Mouse (Mus musculus) testis, postnatal 10 days (tissue): ENCODE data around the gene Med13.
"Not testable (repeated sequence)": the region's sequence is repeated elsewhere in the genome, so short reads cannot be mapped to it uniquely, and the experiment has no call there.

Experiments
- DNase-seq: peaks from one replicate; pipeline ENCODE4 v3.0.0; 2021; ENCODE audit warnings: low spot score

The Med13 gene

DNA sequence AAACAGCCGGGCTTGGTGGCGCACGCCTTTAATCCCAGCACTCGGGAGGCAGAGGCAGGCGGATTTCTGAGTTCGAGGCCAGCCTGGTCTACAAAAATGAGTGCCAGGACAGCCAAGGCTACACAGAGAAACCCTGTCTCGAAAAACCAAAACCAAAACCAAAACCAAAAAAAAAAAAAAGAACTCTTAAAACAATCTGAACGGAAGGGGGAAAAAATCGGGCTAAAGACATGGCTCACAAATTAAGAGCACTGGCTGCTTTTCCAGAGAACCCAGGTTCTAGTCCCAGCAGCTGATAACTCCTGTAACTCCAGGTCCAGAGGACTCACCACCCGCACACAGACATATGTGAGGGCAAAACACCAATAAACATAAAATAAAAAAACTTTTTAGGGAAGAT is 65.2 kb downstream of the Med13 start:
- DNase-seq: not testable (repeated sequence)

DNA sequence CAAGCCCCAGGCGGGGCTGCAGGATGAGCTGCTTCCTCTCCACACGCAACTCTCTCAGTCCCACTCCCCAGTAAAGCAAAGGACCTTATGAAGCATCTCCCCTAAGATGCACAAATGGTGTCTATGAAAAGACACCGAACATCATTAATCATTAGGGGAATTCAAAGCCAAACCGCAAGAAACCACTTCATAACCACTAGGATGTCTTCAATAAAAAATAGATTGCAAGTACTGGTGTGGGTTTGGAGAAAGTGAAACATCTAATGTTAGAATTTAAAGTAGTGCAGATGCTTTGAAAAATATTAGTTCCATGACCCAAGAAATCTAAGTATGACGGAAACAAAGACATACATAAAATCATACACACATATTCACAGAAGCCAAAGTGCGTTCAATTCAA is 65.7 kb downstream of the Med13 start:
- DNase-seq: no peak

DNA sequence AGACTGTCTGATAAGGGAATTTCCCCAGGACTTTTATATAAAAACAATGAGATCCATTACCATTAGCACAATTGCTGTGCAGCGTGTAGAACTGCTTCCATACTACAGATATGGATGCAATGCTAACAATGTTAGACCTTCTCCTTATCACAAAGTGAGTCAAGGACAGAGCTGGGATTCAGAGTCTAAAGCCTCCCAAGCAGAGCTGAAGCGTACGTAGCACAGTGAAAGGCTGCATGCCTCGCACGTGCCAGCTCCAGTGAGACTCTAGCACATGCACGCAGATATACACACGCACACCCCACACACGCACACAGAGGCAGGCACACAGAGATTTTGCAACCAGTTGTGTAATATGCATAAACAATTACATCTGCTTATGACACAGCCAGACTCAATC is 71.7 kb downstream of the Med13 start:
- no peak for DNase-seq

- no peak for DNase-seq
These were observed 78.8 kb downstream of the Med13 start for GRCm38 (mm10) chr11:86278442-86279102.

DNA sequence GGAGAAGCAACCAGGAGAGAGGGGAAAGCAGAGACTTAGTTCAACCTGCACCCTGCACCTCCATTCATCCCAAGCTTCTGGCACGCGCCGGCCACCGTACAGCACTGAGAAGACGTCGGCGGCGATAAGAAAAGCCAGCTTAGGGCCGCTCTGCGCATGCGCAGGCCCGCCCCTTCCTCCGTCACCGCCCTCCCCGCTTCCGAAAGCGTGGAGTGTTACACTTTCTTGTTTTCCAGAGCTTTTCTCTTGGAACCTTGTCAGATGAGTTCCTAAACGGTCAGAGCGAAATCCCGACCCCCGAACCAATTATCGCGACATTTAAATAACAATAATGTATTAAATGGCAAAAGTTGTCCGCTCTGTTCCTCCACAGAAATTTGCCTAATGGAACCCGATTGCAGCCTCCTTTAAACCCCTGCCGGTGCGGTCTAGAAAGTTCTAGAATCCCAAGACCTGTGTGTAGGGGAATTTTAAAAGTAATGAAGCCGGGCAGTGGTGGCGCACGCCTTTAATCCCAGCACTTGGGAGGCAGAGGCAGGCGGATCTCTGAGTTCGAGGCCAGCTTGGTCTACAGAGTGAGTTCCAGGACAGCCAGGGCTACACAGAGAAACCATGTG is 99.8 kb downstream of the Med13 start, which contains the start of gene Ints2:
Ints2 (minus strand) TSS at position 116 of the 617 bp plus-strand sequence.
- DNase-seq: peak; percentile 97

DNA sequence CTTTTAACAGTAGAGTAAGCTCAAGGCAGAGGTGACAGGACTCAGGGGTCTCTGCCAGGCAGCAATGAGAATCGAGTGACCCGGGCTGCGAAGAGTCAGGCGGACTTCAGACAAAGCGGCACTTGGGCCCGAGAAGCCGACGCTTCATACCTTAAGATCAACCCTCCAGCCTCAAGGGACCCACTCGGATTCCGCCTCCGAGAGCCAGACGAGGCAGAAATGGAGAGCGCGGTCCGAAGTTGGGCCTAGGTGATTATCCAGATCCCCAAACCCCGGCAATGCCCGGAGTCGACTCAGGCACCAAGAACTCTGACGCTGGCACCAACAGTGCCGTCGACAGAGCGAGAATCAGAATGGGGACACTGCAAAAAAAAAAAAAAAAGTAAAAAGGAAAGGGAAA is 100.3 kb downstream of the Med13 start:
- peak; percentile 64 for DNase-seq

GRCm38 (mm10) chr11:86253342-86253741 is 104.1 kb downstream of the Med13 start:
- DNase-seq: no peak

DNA sequence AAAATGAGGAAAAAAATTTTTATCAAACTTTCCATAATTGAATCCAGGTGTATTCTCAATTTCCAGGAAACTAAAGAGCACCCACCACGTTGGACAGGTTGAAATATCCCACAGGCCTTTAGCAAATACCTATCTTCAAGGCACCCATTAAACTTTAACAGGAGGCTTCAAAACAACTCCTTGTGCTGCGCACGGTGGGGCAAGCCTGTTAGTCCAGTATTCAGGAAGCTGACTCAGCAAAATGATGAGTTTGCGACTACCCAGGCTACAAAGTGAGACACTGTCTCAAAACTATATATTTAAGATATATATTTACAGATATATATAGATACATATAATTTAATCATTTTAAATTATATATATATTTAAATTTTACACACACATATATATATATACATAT is 125.0 kb downstream of the Med13 start:
- DNase-seq: no peak

DNA sequence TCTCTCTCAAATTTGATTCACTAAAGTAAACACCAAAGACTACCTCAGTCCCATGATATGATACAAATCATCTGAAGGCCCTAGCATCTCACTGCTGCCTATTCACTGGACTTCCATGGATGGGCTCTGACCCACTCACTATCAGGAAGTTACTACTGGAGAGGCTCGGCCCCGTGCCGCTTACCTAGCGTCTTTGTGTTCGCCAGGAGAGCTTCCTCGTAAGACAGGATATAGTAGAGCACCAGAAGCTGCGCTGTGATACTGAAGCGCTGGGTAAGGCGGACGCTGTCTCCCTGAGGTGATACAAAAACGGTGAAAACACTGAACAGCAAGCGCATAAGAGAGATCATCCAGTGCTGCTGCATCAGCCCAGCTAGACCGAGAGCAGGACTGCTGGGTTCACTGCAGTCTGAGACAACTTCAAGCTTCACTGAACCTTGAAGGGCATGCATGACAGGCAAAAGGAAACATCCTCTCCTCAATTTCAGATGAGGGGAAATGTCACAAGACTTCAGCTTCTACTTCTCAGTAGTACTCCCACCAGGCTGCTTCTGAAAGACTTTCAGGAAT is 125.5 kb downstream of the Med13 start:
- no peak for DNase-seq

GRCm38 (mm10) chr11:86226646-86227180 is 130.7 kb downstream of the Med13 start:
- DNase-seq: no peak

DNA sequence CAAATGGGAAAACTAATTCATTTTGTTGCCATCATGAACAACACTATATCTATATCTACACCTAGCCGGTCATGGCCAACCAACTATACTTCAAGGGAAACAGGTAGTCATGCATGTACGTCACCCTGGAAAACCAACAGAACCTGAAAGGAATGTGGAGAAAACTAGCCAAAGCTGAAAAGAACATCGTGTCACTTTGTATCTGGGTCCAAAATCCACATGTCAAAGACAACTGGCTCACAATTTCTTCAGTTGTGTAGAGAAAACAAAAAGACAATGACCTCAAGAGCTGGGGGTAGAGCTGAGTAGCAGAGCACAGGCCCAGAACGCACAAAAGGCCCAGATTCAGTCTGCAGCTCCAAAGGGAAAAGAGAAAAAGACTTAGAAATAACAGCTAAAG is 131.6 kb downstream of the Med13 start:
- DNase-seq: no peak
